Mouse (Mus musculus) liver (tissue): ENCODE measurements around the gene Wbp2.

Experiments used
- DNase-seq: peaks from one replicate; pipeline ENCODE4 v3.0.0-alpha.2; 2020; ENCODE audit warnings: mixed read lengths

The Wbp2 gene

DNA sequence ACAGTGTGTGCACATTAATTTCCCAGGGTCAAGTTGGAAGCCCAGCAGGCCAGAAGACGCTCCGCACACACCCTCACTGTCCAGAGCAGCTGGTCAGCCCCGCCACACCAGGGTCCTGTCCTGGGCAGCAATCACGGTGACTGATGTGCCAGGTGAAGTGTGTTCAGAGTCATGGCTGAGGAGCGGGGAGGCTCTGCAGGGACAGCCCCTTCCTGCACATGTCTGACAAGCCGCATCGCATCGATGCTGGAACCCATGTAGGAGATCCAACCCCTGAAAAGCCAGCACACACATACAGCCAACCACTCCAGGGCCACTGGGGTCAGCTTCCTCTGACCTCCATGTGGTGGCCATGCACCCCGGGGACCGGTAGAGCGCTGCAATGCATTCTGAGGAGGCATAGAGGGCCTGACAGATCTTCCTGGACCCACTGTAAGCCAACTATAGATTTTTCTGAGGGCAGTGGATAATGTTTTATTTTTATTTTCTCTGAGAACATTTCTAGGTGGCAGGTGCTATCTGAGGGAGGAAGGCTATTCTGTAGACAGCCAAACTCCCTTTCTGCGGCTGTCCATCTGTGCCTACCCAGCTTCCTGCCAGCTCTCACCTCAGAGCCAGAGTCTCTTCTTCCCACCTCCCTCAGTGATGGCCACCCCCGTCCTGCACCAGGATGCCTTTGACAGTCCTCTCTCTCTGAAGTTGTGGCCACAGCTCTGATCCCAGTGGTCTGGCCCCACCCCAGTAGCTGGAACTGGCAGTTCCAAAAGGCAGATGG, 25.0 kb downstream of the Wbp2 start:
- no peak for DNase-seq

DNA sequence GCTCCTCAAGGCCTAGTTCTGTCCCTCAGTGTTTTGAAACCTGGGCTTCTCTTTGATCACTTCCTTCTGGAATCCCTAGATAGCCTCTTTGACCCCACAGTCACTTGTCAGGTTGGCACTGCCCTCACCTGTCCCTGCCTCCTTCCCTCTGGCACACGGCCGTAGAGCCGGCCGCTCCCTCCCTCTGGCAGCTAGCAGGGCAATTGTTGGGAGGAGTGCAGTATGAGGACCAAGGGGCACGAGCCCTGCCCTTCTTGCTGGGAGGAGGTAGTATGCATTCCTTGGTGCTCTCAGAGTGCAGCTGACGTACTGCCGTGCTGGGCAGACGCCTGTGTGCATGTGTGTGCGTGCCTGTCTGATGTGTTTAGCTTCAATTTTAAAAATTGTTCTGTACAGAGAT, 26.2 kb downstream of the Wbp2 start:
- no peak for DNase-seq

DNA sequence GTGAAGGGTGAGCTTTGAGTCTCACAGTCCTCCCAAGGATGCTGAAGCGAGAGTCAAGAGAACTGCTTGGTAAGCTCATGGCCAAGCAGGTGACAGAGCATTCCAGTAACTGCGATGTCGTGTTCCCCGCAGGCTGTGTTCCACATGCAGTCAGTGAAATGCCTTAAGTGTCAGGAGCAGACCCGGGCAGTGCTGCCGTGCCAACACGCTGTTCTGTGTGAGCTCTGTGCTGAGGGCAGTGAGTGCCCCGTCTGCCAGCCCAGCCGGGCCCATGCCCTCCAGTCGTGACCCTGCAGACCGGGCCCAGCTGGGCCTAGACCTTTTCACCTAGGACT, 27.1 kb downstream of the Wbp2 start:
- peak; percentile 4 for DNase-seq

DNA sequence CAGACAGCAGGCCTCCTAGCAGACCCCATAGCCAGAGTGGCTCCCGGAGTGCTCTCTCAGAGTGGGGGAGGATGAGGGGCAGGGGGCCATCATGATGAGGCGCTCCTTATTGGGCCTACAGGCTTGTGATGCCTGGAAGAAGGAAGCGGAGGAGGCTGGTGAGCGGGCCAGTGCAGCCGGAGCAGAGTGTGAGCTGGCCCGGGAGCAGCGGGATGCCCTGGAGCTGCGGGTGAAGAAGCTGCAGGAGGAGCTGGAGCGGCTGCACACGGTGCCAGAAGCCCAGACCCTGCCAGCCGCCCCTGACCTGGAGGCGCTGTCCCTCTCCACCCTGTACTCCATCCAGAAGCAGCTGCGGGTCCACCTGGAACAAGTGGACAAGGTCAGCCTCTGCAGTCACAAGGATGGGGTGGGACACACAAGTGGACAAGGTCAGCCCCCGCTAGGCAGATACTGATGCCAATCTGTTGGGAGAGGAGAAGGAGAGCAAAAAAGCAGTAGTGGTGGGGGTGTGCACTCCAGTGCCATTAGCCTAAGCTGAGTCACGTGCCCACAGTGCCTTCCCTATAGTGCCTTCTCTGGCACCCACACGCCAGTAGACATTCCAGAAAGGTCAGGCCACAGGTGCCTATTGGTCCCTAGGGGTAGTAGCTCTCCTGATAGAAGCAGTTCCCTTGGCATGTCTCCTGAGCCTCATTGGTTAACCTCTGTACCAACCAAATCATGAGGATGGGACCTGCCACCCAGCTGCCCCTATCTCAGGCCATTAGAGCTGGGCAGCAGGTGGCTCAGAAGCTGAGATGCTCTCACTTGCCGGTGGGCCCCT, 27.7 kb downstream of the Wbp2 start:
- peak; percentile 3 for DNase-seq

DNA sequence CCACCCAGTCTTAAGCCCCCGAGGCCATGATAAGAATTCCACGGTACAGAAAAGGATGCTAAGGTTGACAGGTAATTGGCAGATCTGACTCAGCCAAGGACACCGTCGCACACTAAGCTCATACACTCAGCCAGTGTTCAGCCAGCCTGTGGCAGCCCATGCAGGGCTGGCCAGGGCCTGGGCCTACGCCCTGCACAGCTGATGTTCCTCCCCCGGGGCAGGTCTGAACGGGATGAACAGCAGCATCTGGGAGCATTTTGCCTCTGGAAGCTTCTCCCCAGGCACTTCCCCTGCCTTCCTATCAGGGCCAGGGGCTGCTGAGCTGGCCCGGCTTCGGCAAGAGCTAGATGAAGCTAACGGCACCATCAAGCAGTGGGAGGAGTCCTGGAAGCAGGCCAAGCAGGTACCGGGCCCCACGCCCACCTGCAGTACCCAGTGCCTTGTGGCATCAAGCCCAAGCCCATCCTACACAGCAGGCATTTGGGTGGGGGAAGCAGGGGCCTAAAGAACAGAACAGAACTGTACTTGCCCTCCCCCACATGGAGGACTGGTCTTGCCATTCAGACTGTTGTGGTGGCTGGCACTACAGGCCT, 28.7 kb downstream of the Wbp2 start:
- no peak for DNase-seq

DNA sequence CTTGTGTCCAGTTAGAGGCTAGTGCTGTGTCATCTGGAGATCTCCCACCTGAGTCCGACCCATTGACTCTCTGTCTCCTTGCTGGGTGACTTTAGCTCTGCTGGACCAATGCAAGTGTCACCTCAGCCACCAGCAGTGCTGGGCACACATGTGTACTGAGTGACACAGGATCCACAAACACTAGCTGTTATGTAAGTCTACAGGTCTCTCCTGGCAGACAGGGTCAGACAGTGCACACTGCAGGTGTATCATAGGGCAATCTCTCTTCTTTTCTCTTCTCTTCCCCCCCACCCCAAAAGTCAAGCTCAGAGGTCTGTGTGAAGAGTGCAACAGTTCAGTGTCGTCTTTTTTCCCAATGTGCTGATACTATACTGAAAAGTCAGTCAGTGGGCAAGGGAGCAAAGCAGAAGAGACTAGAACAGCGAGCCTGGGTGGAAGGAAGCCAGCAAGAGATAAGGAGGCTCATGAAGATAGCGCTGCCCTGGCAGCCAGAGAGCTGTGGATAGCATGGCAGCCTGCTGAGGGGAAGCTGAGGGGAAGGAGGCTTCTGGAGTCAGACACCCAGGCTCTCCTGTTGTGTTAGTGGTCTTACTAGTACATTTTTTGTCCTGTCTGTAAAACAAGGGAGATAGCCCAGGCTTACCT, 29.4 kb downstream of the Wbp2 start:
- peak; percentile 72 for DNase-seq

DNA sequence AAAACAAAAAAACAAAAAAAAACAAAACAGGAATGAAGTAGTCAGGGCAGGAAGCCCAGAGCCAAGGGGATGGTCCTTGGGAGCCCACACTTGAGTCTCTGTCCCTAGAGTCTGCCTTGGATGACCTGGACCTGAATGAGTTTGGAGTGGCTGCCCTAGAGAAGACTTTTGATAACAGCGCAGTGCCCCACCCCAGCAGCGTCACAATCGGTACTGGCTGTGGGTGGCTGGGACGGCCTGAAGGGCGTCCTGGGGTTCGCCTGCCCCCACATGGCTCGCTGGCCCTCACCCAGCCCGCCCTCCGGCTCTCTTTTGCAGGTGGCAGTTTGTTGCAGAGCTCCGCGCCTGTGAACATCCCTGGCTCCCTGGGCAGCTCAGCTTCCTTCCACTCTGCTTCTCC, 30.9 kb downstream of the Wbp2 start:
- peak; percentile 48 for DNase-seq

DNA sequence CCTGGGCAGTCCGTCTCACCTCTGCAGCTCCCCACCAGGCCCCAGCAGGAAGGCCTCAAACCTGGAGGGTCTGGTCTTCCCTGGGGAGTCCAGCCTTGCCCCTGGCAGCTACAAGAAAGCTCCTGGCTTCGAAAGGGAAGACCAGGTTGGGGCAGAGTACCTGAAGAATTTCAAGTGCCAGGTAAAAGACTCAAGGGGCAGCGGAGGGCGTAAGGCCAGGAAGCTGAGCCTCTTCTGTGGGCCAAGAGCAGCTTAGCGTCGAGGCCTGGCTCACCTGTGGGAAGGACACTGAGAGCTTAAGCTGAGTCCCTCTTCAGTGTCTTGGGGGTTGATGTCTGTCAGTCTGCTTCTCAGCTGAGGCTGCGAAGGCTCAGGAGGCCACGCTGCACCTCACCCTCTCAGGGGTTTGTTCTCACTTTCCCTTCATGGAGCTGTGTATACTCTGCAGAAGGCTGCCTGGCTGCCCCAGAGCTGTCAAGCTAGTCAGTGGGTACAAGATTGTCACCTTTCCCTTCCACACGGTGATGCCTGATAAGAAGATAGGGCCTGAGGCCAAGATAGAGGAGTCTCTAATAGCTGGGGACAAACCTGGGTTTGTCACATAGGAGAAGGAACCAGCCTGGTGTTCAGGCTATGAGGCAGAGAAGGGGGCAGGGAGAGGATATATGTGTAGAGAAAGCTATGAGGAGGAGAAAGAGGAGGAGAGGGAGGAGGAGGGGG, 33.1 kb downstream of the Wbp2 start:
- no peak for DNase-seq

DNA sequence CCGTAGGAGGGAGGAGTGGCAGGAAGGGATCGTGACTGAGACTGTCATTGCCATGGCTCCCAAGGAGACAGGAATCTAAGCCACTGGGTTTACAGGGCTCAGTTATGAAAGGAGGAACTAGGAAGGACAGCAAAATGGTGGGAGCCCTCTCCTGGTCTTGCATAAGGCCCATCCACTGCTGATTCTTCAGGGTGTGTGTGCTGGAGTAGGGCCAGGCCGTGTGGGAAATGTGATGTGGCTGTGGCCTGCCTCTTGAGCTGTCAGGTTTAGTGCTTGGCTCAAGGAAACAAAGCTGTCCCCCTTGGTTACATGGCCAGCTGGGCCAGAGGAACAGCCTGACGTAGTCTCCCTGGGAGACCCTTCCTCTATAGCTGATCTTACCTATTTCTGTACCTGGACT, 36.6 kb downstream of the Wbp2 start:
- DNase-seq = no peak

DNA sequence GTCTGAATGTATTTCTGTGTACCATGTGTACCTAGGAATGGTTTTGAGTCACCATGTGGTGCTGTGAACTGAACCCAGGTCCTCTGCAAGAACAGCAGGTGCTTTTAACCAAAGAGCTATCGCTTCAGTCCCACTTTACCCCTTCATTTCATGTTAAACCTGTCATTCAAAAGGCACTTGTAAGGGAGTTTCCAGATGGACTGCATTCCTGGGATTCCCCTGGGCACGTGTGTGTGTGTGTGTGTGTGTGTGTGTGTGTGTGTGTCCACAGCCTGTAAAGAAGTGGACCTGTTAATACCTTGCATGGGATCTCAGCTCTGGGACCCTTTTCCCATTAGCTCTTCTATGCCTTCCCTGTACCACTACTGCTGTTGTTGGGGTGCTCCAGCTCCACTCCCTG, 37.2 kb downstream of the Wbp2 start:
- no peak for DNase-seq

DNA sequence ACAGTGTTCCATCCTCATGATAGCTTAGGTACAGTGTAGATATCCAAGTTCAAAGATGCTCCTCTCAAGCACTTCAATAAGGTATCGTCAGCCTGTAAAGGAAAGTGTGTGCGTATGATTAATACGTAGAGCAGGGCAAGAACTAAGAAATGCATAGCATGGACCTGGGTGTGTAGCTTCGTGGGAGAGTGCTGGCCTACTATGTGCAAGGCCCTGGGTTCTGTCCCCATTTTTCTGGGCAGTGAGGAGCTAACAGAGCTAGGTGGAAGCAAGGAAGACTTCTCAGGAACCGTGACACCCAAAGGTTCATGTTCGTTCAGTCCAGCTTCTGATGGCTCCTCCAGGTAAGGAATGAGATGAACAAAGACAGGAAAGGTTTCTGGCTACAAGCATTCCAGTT, 41.6 kb downstream of the Wbp2 start:
- no peak for DNase-seq

DNA sequence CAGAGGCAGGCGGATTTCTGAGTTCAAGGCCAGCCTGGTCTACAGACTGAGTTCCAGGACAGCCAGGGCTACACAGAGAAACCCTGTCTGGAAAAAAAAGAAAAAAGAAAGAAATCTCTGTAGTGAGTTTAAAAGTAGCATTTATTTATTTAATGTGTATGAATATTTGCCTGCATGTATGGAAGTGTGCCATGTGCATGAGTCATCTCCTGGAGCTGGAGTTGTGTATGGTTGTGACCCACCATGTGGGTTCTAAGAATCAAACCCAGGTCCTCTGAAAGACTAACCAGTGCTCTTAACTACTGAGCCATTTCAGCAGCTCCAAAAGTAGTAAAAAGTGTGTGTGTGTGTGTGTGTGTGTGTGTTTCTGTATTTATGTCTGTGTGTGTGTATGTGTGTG, 43.5 kb downstream of the Wbp2 start:
- no peak for DNase-seq

DNA sequence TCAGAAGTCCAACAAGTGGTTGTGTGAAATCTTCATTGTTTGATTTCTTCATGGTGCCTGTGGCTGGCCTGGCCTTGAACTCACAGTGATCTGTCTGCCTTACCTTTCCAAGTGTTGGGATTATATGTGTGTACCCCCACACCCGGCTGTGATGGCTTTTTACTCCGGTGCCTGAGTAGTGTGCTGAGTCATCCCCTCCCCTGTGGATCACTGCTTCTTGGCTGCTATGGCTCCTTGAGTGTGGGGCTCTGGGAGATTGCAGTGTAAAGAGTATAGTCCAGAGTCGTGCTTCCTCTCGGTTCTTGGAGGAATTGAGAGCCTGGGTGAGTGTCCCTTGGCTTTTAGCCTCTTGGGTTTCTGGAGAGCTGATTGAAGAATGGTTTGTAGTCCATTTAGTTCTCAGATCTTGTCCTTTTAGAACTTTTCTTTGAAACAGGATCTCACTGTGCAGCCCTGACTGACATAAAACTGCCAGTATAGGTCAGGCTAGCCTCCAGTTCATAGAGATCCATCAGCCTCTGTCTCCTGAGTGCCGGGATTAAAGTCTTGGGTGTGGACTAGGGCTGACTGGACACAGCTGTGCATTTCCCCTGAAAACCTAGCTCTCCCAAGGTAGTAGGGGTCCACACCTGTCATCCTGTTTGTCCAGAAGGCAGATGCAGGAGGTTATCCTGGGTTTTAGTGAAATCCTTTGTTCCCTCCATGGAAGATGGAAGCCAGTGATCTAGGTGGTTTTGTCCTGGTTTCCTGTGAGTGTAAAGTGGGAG, 44.2 kb downstream of the Wbp2 start:
- DNase-seq = no peak

DNA sequence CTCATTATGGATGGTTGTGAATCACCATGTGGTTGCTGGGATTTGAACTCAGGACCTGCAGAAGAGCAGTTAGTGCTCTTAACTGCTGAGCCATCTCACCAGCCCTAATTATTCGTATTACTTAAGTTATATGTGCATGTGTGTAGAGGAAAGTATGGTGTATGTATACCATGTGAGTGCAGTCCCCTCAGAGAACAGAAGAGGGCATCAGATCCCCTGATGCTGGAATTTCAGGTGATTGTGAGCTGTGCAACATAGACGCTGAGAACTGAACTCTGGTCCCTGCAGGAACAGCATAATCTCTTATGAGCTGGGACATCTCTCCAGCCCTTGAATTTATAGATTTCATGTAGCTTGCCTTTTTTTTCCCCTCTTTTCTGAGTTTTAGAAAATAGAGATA, 45.0 kb downstream of the Wbp2 start:
- no peak for DNase-seq

DNA sequence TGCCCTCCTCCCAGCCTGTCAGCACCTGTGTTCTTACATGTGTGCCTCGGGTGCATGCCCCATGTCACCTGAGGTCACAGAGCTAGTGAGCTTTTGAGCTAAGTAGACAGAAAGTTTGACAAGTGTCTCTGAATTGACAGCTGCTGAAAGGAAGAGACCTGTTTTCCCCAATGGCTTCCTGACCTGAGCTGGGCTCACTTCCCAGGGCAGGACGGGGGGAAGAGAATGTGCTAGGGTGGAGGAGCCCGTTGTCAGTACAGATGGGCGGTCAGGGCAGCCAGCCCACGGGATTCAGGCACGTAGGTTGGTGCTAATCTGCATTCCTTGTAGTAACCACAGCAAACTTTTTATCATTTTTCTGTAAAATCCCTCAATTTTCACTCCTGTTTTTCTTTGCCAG, 46.2 kb downstream of the Wbp2 start:
- DNase-seq = no peak

DNA sequence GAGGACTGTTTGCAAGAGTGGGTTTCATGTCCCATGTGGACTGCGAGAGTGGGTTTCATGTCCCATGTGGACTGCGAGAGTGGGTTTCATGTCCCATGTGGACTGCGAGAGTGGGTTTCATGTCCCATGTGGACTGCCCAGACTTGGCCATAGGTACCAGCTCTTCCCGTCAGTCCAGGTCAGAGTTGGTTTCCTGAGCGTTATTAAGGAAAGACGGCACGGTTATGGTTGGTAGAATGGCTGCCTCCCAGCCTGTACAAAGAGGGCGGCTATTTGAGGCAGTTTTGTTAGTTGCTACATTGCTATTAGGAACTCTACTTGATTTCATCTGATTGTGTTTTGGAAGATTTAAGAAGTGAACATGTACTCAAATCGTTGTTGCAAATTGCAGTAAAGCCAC, 49.0 kb downstream of the Wbp2 start:
- no peak for DNase-seq

DNA sequence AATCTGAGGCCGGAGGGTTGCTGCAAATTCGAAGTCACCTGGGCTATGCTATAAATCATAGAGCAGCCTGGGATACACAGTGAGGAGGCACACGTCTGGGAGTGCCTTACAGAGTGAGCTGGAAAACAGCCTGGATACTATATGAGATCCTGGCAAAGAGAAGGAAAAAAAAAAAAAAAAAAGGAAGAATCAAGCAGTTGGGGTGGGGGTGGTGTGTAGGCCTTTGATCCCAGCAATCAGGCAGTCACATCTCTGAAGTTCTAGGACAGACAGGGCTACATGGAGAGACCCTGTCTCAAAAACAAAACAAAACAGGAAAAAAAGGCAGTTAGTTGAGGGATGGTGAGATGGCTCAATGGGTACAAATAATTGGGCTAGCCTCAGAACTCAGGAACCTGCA, 50.1 kb downstream of the Wbp2 start:
- DNase-seq = no peak

DNA sequence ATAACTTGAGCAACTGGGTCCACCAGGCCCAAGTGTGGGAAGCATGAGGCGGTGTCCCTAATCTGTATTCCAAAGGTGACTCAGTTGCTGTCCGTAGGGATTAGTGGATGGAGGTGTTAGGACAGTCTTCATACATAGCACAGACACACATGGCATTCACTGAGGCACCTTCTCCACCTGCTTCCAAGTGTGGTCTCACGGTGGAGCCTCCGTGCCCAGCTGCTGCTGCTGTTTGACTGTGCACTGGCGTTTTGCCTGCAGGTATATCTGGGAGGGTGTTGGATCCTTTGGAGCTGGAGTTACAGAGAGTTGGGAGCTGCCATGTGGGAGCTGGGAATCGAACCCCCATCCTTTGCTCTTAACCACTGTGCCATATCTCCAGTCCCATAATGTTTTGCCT, 52.2 kb downstream of the Wbp2 start:
- no peak for DNase-seq

DNA sequence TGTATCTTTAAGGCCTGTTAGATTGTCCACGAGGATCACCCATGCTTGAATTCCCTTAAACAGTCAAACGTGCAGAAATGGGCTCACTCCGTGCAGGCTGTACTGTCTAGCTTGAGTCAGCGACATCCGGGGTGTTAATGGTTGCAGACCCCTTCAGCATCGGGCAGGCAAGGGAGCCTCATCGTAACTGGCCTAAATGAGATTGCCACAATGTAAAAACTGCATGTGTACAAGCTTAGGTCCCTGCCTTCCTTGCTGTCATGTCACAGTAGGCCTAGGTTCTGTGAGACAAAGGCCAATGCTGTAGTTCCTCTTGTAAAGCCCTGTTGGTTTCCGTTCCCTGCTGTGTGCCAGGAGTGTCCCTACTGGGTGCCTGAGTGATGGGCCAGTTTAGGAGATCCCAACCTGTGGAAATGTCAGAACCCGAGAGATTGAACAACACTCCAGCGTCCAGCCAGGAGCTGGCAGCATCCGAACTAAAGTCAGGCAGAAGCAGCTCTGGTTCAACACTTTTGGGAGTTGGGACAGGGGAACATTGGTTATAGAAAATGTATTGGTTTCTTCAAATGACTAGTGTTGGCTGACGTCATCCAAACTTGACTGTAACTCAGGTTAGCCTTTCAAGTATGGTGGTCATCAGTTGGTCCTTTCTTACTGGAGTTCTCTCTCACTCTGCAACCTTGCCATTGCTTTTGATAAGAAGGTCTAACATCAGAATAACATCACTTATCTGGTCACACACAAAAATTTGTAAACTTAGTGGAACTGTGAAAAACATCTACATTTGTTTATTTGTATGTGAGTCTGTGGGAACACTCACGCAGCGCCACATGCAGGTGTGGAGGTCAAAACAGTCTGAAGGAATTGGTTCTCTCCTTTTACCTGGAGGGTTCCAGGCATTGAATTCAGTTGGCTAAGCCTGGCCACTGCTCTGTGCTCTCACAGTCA, 55.6 kb downstream of the Wbp2 start:
- peak; percentile 39 for DNase-seq

DNA sequence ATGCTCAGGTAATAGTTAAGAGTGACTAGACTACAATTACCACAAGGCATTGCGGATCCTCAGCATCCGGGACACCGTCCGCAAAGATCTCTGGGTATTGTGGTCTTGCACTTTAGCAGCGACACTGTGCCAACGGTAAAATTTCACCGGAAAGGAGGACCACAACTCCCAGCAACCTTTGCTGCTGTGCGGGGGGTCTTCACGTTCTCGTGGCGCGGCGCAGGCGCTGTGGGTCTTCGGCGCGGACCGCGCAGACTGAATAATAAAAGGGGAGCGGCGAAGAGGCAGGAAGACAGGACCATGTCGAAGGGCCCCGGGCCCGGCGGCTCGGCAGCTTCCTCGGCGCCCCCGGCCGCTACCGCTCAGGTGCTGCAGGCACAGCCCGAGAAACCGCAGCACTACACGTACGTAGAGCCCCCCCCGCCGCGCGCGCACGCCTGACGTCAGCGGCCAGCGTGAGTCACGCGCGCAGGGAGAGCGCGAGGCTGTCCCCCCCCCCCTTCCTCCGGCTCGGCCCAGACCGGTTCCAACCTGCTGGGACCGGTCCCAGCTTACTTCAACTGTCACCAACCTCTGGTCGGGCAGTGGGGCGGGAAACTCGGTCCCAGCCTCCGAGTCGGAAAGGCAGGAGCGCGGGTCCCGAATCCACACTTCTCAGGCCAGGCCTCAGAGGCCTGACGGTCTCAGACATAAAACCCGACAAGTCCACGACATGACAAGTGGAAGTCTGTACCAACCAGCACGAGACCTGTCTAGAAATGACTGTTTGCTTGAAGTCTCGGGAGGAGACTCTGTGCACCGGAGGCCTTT, 56.5 kb downstream of the Wbp2 start, which contains the start of gene Unk:
TSS of gene Unk (plus strand) at position 235 of the 810 bp plus-strand sequence.
- DNase-seq = peak; percentile 94
